ENCODE assay signal across 19 mouse cellular contexts in genomic region chr5:99215207-99216157, GRCm38 (mm10).
DNase-seq lines count a peak whose midpoint lies in the region; ATAC-seq and TF ChIP-seq lines count a peak whose summit lies in the region.
"Had no signal": no experiment of that assay in that cellular context is flagged by ENCODE, and none has a peak within 500 bp of the region (broad histone marks: within the 10 kb centered on the region; RNA-seq: fewer than 3 reads in every experiment).

No protein-coding gene starts in this region.

- H3K36me3 ChIP-seq in heart, embryonic 16.5 days (ENCODE audit: control insufficient read depth, insufficient read depth): peaks cover 27% of the 10 kb centered on the region
- H3K36me3 ChIP-seq in heart, embryonic 12.5 days: peaks cover 47% of the 10 kb centered on the region
- H3K36me3 ChIP-seq in midbrain, embryonic 13.5 days: peaks cover 40% of the 10 kb centered on the region
- H3K36me3 ChIP-seq in midbrain, embryonic 11.5 days (ENCODE audit: control insufficient read depth, insufficient read depth, low read length): peaks cover 3% of the 10 kb centered on the region; the same call in 1 of the 2 replicates
- H3K36me3 ChIP-seq in forebrain, embryonic 13.5 days (ENCODE audit: poor library complexity, severe bottlenecking): peaks cover 41% of the 10 kb centered on the region
- no peaks in the 10 kb centered on the region for H3K36me3 ChIP-seq in myocyte (ENCODE audit: control insufficient read depth, insufficient read depth)

- 0 out of 2 replicates have a peak, but pooled peaks have one; percentile 26 for ATAC-seq in heart, embryonic 16.5 days (replicated peaks; ENCODE audit: extremely low read depth, insufficient read depth, low FRiP score)
- no peak for ATAC-seq in heart, embryonic 12.5 days (ENCODE audit: insufficient number of reproducible peaks, low FRiP score)
- peak; percentile 20; the same call in 1 of the 2 replicates for ATAC-seq in midbrain, embryonic 13.5 days
- no peak for ATAC-seq in midbrain, embryonic 11.5 days (ENCODE audit: low FRiP score)
- ATAC-seq in forebrain, embryonic 13.5 days: peak; percentile 65
- ATAC-seq: hindbrain, postnatal 0 days; intestine, embryonic 16.5 days had no signal

- H3K9me3 ChIP-seq in heart, embryonic 16.5 days (replicated peaks; ENCODE audit: control insufficient read depth, low read length): no peaks in the 10 kb centered on the region
- H3K9me3 ChIP-seq in heart, embryonic 12.5 days (replicated peaks): 0 out of 2 replicates have a peak, but pooled peaks cover 6% of the 10 kb centered on the region
- H3K9me3 ChIP-seq in midbrain, embryonic 13.5 days: no peaks in the 10 kb centered on the region
- no peaks in the 10 kb centered on the region for H3K9me3 ChIP-seq in midbrain, embryonic 11.5 days (ENCODE audit: control insufficient read depth, low read length)
- no peaks in the 10 kb centered on the region; the same call in 1 of the 2 replicates for H3K9me3 ChIP-seq in forebrain, embryonic 13.5 days (replicated peaks)
- H3K9me3 ChIP-seq: embryonic facial prominence, embryonic 10.5 days; limb, embryonic 10.5 days; liver, embryonic 15.5 days; neural tube, embryonic 15.5 days had no signal

- no peaks in the 10 kb centered on the region for H3K27me3 ChIP-seq in heart, embryonic 16.5 days (ENCODE audit: control insufficient read depth, insufficient read depth, low read length)
- no peaks in the 10 kb centered on the region for H3K27me3 ChIP-seq in heart, embryonic 12.5 days (replicated peaks)
- no peaks in the 10 kb centered on the region for H3K27me3 ChIP-seq in midbrain, embryonic 13.5 days
- no peaks in the 10 kb centered on the region for H3K27me3 ChIP-seq in midbrain, embryonic 11.5 days (ENCODE audit: control insufficient read depth, insufficient read depth, low read length)
- no peaks in the 10 kb centered on the region for H3K27me3 ChIP-seq in forebrain, embryonic 13.5 days
- no peaks in the 10 kb centered on the region for H3K27me3 ChIP-seq in myocyte (ENCODE audit: control insufficient read depth, insufficient read depth, insufficient read length)
- H3K27me3 ChIP-seq: liver, embryonic 15.5 days; neural tube, embryonic 15.5 days had no signal

- no peak overlapping the region for H3K4me2 ChIP-seq in heart, embryonic 16.5 days (ENCODE audit: low read depth, low read length)
- no peak overlapping the region for H3K4me2 ChIP-seq in heart, embryonic 12.5 days
- no peak overlapping the region for H3K4me2 ChIP-seq in midbrain, embryonic 13.5 days (replicated peaks)
- no peak overlapping the region for H3K4me2 ChIP-seq in midbrain, embryonic 11.5 days
- no peak overlapping the region for H3K4me2 ChIP-seq in forebrain, embryonic 13.5 days
- peak overlapping the region; percentile 1 for H3K4me2 ChIP-seq in myocyte (ENCODE audit: low read depth)
- H3K4me2 ChIP-seq: liver, embryonic 15.5 days; neural tube, embryonic 15.5 days had no signal

- no peaks in the 10 kb centered on the region for H3K4me1 ChIP-seq in heart, embryonic 16.5 days (ENCODE audit: control insufficient read depth, insufficient read depth, low read length)
- 0 out of 2 replicates have a peak, but pooled peaks cover 5% of the 10 kb centered on the region for H3K4me1 ChIP-seq in heart, embryonic 12.5 days (replicated peaks)
- H3K4me1 ChIP-seq in midbrain, embryonic 13.5 days (replicated peaks): 0 out of 2 replicates have a peak, but pooled peaks cover 6% of the 10 kb centered on the region
- no peaks in the 10 kb centered on the region for H3K4me1 ChIP-seq in midbrain, embryonic 11.5 days (ENCODE audit: control insufficient read depth, insufficient read depth, low read length)
- H3K4me1 ChIP-seq in forebrain, embryonic 13.5 days: peaks cover 14% of the 10 kb centered on the region; the same call in 1 of the 2 replicates
- H3K4me1 ChIP-seq: embryonic facial prominence, embryonic 10.5 days; limb, embryonic 10.5 days; liver, embryonic 15.5 days had no signal

- no peak for DNase-seq in midbrain, embryonic 11.5 days (ENCODE audit: low spot score, missing footprints)
- no peak for DNase-seq in testis, postnatal 14 days (ENCODE audit: low spot score)
- DNase-seq in frontal cortex, adult 2 months (ENCODE audit: extremely low spot score in 1 of 2, low spot score in 1 of 2): no peak
- DNase-seq: adrenal gland, postnatal 14 days; cerebellum, adult 9-10 months; kidney, postnatal 25 days; liver; midbrain, embryonic 14.5 days had no signal

- no peak overlapping the region for H3K27ac ChIP-seq in heart, embryonic 16.5 days (ENCODE audit: low read length)
- H3K27ac ChIP-seq in heart, embryonic 12.5 days (ENCODE audit: poor library complexity, severe bottlenecking): no peak overlapping the region
- H3K27ac ChIP-seq in midbrain, embryonic 13.5 days: peak overlapping the region; percentile 33; the same call in 1 of the 2 replicates
- no peak overlapping the region for H3K27ac ChIP-seq in midbrain, embryonic 11.5 days (ENCODE audit: low read depth, low read length)
- H3K27ac ChIP-seq in forebrain, embryonic 13.5 days: peak overlapping the region; percentile 65; the same call in 1 of the 2 replicates
- H3K27ac ChIP-seq: embryonic facial prominence, embryonic 10.5 days; hindbrain, postnatal 0 days; limb, embryonic 10.5 days; liver, embryonic 15.5 days; neural tube, embryonic 15.5 days had no signal

- 83% methylated on average over 7 of the region's 7 CpGs for WGBS in heart, embryonic 16.5 days
- 77% methylated on average over 7 of the region's 7 CpGs for WGBS in heart, embryonic 12.5 days
- WGBS in midbrain, embryonic 13.5 days: 57% methylated on average over 7 of the region's 7 CpGs
- 66% methylated on average over 7 of the region's 7 CpGs for WGBS in midbrain, embryonic 11.5 days
- WGBS in forebrain, embryonic 13.5 days: 36% methylated on average over 7 of the region's 7 CpGs

- no peak overlapping the region for H3K4me3 ChIP-seq in heart, embryonic 16.5 days (ENCODE audit: low read length)
- H3K4me3 ChIP-seq in heart, embryonic 12.5 days: no peak overlapping the region
- H3K4me3 ChIP-seq in midbrain, embryonic 13.5 days (replicated peaks): no peak overlapping the region
- no peak overlapping the region for H3K4me3 ChIP-seq in midbrain, embryonic 11.5 days (ENCODE audit: low read depth, low read length)
- no peak overlapping the region for H3K4me3 ChIP-seq in forebrain, embryonic 13.5 days
- H3K4me3 ChIP-seq in myocyte: no peak overlapping the region
- H3K4me3 ChIP-seq: embryonic facial prominence, embryonic 10.5 days; limb, embryonic 10.5 days; liver, embryonic 15.5 days; neural tube, embryonic 15.5 days had no signal

- no peak overlapping the region for H3ac ChIP-seq in myocyte (ENCODE audit: control insufficient read depth, insufficient read length)

- no peak overlapping the region for H3K9ac ChIP-seq in heart, embryonic 16.5 days (ENCODE audit: low read length)
- no peak overlapping the region for H3K9ac ChIP-seq in heart, embryonic 12.5 days
- no peak overlapping the region for H3K9ac ChIP-seq in midbrain, embryonic 13.5 days (replicated peaks)
- no peak overlapping the region for H3K9ac ChIP-seq in midbrain, embryonic 11.5 days (ENCODE audit: low read length)
- H3K9ac ChIP-seq in forebrain, embryonic 13.5 days: no peak overlapping the region
- H3K9ac ChIP-seq: liver, embryonic 15.5 days; neural tube, embryonic 15.5 days had no signal

- no peak for TF ChIP-seq POLR2A in myocyte (IDR thresholded peaks at IDR 0.05; ENCODE audit: insufficient read length, low read depth)

- H3K79me2 ChIP-seq in myocyte (ENCODE audit: control insufficient read depth, insufficient read depth): no peaks in the 10 kb centered on the region

TF ChIP-seq in myocyte, 11 proteins besides CTCF, POLR2A, EP300 and RAD21:
- TF ChIP-seq MYOD1 (IDR thresholded peaks at IDR 0.05; ENCODE audit: control insufficient read depth in 1 of 3, insufficient read length in 2 of 3, low read depth in 2 of 3) (no peak), MYOG (IDR thresholded peaks at IDR 0.05; ENCODE audit: control insufficient read depth in 1 of 3, insufficient read depth in 1 of 3, insufficient read length in 2 of 3, low read depth in 2 of 3) (no peak), USF1 (IDR thresholded peaks at IDR 0.05; ENCODE audit: low read depth) (no peak), CEBPB (IDR thresholded peaks at IDR 0.05; ENCODE audit: insufficient read depth, poor library complexity, severe bottlenecking) (no peak), POLR2AphosphoS2 (IDR thresholded peaks at IDR 0.05; ENCODE audit: insufficient read length, low read depth) (no peak), TCF12 (IDR thresholded peaks at IDR 0.05; ENCODE audit: insufficient read depth, poor library complexity, severe bottlenecking) (no peak)

Comparison
In these comparisons a context has a peak if more than half of its experiments do, and no peak if none do; other contexts are left out.
1. ATAC-seq: peak in heart, embryonic 16.5 days (single experiment), midbrain, embryonic 13.5 days (single experiment) and forebrain, embryonic 13.5 days (single experiment); none in heart, embryonic 12.5 days (single experiment) and midbrain, embryonic 11.5 days (single experiment).
2. H3K27ac ChIP-seq: peak in midbrain, embryonic 13.5 days (single experiment) and forebrain, embryonic 13.5 days (single experiment); none in heart, embryonic 16.5 days (single experiment), heart, embryonic 12.5 days (single experiment) and midbrain, embryonic 11.5 days (single experiment).